Mouse (Mus musculus) gastrocnemius, postnatal 36 days (tissue): ENCODE results near the gene Arl14ep. TPM values are rescaled to one million over a fixed set of nuclear protein-coding genes. Genes with fewer than 3 reads are reported as not detected.

Experiments
- DNase-seq, 2 experiments: peaks; one replicate each; pipeline ENCODE4 v3.0.0; 2022
- intact Hi-C: fragments of 180-260 bp; cut with DNase I; formaldehyde crosslinking; loops from one replicate; pipeline ENCODE4 v1.15.1; 2025
- total RNA-seq, 2 experiments: library from RNA; stranded (reverse); gene quantifications; 2 replicates each; pipeline ENCODE4 v1.2.3; 2021

The Arl14ep gene
- total RNA-seq, 2 experiments from 2014 or later: 5.5 to 6.7 TPM

- no peak for DNase-seq
- intact Hi-C loops: loop anchor here (10.0 kb wide), 1 partner anchor 261 kb away; the partner anchor contains the start of gene Mpped2
These were observed 18.1 kb downstream of the Arl14ep start for GRCm38 (mm10) chr2:106956146-106956545.

GRCm38 (mm10) chr2:106955621-106956020, 18.6 kb downstream of the Arl14ep start:
- no peak for DNase-seq
- intact Hi-C loops: loop anchor here (2.0 to 10.0 kb wide), 2 partner anchors 261 to 525 kb away; partner anchors contain the start of gene Mpped2

DNA sequence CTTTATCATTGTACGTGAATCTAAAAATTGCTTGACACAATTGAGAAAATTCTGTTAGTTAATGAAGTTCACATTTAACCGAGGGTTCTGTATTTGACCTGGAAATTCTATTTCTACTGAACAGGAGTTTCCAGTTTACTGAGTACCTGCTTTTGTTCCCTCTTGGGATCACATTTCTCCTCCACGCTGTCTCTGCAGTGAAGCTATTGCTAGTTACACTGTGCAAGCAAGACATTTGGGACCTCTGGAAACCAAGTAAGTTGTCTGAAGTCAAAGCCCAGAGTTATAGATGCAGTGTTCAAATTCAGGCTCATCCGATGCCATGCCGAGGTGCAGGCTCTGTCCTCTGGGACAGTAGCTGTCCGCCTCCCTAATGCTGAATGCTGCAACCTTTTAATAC, 19.2 kb downstream of the Arl14ep start:
- DNase-seq: no peak
- intact Hi-C loops: loop anchor here (2.0 to 10.0 kb wide), 2 partner anchors 260 to 524 kb away; partner anchors contain the start of gene Mpped2

DNA sequence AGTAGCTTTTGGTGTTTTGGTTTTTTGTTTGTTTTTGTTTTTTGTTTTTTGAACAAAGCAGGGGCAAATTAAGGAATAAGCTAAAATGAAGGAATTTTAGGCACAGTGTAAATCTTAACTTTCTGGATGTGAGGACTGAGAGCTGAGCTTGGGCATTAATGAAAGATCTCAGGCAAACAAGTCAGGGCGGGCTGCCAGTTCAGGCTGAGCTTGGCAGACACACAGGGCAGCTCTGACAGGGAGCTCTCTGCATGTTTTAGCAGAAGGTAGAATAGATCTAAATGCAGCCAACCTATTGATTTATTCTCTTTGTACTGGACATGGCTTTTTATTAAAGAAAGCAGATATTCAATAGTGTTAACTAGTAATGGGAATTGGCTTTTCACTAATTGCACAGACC, 31.8 kb downstream of the Arl14ep start:
- intact Hi-C loops: no loop called here

DNA sequence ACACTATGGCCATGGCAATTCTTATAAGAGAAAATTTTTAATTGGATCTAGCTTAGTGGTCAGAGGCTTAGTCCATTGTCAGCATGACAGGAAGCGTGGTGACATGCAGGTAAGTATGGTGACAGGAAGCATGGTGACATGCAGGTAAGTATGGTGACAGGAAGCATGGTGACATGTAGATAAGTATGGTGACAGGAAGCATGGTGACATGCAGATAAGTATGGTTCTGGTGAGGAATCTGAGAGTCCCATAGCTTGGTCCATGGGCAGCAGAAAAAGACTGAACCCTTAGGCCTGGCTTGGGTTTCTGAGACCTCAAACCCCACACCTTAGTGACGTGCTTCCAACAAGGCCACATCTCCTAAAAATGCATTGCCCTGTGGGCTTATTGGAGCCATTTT, 38.5 kb downstream of the Arl14ep start:
- intact Hi-C loops: no loop called here
- DNase-seq: no peak

More for the DNA sequence above, 31.8 kb downstream of the Arl14ep start:
- DNase-seq: no peak

GRCm38 (mm10) chr2:106929906-106930305, 44.3 kb downstream of the Arl14ep start:
- intact Hi-C loops: no loop called here
- DNase-seq: no peak

Other genes with a start within 250 kb of the Arl14ep start
- gene Fshb, start 85.2 kb upstream of the Arl14ep start, total RNA-seq: not detected